Mouse (Mus musculus) thymus, postnatal 4 days (tissue): ENCODE measurements at regions not wholly inside any gene's neighbourhood (a gene's known extent, or its start where the extent isn't known, plus 50 kb on each side); places are given as distances from the start of the nearest gene placed in this dataset.
A peak's percentile ranks its signal among the peaks of the same experiment; 100 is the strongest.

ENCODE experiments used
- DNase-seq: peaks from one replicate; pipeline ENCODE4 v3.0.0; 2021

- DNase-seq, result no peak
These were observed 404.8 kb upstream of the Mki67 start for GRCm38 (mm10) chr7:136120930-136121329.

DNA sequence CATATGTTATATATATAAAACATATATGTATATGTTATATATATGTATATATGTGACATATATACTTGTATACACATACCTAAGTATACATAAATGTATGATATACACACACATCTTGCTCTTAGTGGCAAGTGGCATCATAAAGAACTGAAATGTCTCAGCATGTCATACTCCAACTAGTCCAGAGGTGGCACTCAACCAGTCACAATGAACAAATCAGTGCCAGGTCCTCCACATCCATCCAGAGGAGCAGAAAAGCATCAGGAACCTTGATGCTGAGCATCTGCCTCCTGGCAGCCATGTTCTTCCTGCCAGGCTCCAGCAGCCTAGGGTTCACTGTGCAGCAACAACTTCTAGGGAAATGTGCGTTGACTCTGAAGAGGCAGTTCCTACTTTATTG is 405.2 kb upstream of the Mki67 start:
- DNase-seq, result no peak

- DNase-seq, result no peak
These were observed 408.6 kb upstream of the Mki67 start for GRCm38 (mm10) chr7:136124786-136125185.

- DNase-seq, result no peak
These were observed 410.2 kb upstream of the Mki67 start for GRCm38 (mm10) chr7:136126393-136126792.

DNA sequence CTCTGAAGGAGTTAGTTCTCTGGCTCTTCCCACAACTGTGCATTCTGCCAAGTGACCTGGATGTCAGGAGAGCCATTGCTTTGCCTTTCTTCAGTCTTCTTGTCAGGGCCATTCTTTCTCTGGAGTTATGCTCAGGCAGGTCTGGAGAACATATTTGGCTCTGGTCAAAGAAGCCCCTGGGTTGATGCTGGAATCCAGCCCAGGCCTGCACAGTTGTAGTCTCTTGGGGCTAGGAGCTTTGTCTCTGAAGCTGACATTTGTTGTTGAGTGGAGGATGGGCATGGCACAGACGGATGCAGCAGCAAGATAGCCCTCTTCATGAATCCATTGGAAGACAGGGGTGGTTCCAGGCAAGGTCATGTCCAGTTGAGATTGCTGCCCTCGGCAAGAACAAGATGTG is 411.4 kb upstream of the Mki67 start:
- DNase-seq, result no peak

- no peak for DNase-seq
These were observed 413.6 kb upstream of the Mki67 start for GRCm38 (mm10) chr7:136129721-136130123.

- no peak for DNase-seq
These were observed 414.6 kb upstream of the Mki67 start for GRCm38 (mm10) chr7:136130666-136131239.

- DNase-seq, result no peak
These were observed 416.8 kb upstream of the Mki67 start for GRCm38 (mm10) chr7:136132976-136133375.

DNA sequence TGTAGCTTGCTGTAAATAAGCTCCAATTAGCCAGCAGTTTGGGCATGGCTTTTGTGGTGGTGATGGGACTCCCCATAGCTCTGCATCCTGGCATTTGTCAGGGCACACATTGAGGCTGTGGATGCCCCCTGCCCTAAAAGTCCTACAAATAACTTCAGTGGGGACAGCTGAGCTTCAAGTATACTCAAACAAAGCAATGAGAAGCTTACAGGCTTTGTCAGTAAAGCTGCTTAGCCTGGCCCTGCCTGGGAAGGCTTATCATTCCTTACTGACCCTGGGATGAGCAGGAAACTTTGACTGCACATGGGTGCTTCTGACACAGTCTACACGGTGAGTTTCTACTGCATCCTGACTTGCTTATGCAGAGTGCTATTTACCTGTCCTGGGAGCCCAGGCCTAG is 420.5 kb upstream of the Mki67 start:
- no peak for DNase-seq

DNA sequence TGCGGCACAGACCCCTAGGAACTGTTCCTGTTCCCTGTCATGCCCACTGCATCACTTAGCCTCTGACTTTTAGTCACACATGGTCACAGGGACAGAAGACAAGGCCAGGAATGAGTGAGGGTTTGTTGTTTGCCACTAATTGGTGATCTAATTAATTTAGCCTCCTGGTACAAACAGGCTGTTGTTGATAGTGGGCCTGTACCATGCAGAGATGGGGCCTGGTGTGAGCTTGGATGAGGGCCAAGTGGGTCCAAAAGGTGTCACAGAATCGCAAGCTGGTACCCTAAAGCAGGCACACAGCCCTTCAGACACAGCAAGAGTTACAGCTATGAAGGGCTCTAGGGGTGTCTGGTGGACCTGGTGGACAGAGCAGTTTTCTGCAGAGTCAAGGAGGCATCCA is 421.2 kb upstream of the Mki67 start:
- no peak for DNase-seq

- no peak for DNase-seq
These were observed 421.9 kb upstream of the Mki67 start for GRCm38 (mm10) chr7:136137831-136138602.

DNA sequence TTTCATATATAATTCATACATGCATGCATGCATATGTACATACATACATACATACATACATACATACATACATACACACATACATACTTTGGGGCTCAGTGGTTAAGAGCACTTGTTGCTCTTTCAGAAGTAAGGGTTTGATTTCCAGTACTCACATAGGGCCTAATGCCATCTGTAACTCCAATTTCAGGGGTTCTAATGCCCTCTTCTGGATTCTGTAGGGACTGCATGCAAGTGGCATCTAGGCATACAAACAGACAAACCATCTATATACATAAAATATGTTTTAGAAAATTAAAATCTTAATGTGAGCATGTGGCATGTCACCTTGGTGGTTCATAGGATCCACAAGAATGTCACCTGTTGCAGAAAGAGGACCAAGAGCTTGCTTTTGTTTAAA is 426.7 kb upstream of the Mki67 start:
- DNase-seq, result peak; percentile 21

GRCm38 (mm10) chr7:136150196-136150595 is 434.0 kb upstream of the Mki67 start:
- no peak for DNase-seq

DNA sequence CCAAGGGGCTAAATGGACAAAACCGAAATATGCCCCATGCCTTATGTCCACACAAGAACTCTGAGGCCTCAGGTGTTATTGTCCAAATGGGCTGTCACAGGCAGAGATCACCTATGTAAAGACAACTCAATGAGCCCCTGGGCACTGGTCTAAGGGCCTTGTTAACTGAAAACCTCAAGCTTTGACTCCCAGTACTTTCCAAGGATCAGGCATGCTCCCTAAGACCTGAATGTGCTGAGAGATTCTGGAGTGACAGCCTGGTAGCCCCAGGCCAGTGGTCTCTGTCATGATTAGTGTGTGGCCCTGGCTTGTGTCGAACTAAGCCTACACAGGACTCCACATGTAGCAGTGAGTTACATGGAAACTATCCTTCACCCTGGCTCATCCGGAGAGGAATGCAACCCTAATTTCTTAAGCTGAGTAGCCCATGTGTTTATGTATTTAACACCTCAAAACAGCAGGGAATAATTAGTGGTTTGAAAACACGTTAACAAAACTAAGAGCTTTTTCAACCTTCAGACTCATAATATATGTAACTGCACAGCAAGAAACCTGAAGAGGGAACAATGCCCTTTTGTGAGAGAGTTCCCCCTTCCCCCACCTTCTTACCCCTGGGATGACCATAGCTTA is 435.3 kb upstream of the Mki67 start:
- no peak for DNase-seq

DNA sequence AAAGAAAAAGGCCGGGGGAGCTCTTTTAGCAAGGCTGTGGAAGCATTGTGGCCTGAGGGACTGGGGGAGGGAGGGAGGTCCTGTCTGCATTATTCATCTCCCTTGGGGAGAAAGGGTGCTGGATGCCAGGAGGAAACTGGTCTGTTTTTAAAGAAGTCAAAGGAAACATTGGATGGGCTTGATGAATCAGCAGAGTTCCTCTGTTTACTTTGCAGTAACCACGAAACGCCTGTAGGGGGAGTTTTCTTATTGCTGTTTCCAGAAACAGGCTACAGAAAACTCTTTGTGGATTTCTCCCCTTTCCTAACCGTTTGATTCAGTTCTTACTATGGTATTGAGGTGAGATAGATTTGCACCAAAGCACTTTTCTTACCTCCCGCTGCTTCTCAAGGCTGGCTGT is 436.3 kb upstream of the Mki67 start:
- DNase-seq, result peak; percentile 51

DNA sequence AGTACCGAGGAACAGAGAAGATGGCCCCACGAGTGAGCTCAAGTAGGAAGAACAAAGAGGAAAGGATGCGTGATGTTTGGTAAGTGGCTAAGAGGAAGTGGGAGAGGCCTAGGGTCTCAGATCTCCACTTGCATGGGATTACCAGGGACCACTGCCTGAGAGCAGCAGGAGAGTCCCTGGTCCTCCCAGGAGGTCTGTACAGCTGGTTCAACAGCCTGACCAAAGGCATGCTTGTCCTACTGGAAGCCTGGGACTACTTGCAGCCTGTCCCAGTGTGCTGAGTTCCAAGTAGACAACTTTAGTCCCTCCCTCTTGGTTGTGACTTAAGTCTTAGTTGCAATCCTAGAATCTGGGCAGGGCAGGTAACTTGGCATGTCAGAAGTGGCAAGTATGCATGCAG is 437.5 kb upstream of the Mki67 start:
- DNase-seq, result no peak

GRCm38 (mm10) chr7:136159136-136159535 is 443.0 kb upstream of the Mki67 start:
- DNase-seq, result no peak

GRCm38 (mm10) chr7:136161526-136161925 is 445.4 kb upstream of the Mki67 start:
- DNase-seq, result no peak

DNA sequence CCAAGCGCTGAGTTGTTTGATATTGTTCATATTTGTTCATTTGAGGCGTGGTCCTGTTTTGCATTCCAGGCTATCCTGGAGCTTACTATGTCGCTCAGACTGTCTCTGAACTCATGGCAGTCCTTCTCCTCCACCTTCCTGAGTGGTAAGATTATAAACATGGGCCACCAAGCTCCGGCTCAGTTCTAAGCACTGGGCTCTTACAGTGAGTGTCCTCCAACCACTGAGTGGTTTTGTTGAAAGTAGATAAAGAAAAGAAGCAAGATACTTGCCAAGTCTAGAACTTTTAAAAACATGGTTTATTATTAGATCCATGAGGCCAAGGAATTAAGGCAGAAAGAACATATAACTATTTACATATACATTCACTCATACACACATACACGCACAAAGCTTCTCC is 448.7 kb upstream of the Mki67 start:
- no peak for DNase-seq

GRCm38 (mm10) chr7:136169261-136169660 is 453.1 kb upstream of the Mki67 start:
- no peak for DNase-seq

GRCm38 (mm10) chr7:136176373-136176772 is 460.2 kb upstream of the Mki67 start:
- DNase-seq, result no peak

DNA sequence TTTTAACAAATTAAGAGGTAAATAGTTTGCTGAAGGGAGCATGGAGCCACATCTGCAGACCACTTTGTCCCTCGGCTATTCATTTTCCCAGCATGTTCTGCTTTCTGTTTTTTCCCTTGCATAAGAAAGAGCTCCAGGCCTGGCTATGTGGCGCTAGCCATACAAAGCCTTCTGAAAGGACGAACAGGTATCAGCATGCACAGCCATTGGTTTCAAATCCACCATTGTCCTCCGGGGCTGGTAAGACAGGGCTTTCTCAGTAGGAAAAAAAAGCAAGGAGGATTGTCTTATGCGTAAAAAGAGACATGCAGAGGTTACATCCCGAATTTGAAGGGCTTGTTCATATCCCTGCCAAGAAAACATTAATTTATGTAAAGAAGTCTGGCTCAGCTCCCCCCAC is 464.8 kb upstream of the Mki67 start:
- DNase-seq, result no peak

GRCm38 (mm10) chr7:136182101-136182500 is 465.9 kb upstream of the Mki67 start:
- DNase-seq, result no peak

DNA sequence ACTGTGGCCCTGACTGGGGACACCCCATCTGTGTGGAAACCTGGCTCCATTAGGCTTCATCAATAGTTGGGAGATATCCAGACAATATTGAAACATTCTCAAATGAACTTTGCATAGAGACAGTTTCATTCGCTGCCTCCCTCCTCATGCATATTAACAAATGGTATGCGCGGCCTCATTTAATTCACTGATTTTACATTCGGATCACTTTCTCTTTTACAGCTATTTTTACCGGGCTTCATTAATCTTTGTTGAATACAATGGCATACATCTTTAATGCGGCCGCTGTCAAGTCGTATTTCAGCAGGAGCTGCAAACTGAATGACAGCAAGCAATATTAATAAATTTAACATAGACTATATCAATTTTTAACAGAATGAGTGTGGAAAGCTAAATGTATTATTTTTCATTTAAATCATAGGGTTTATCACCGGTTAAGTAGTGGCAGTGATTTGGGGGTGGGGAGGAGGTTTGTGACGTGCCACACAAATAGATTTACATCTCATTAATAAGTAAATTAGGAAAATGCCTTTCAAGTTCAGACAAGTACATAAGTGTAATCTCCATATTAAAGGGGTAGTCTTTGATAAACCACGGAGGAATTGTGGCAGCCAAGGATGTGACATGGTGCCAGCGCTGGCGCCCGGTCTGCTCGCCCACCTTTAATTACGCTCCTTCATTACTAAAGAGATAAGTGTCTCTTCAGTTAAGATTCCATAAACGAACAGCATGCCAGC is 480.4 kb upstream of the Mki67 start:
- no peak for DNase-seq
